Mouse (Mus musculus): ENCODE data around the gene Ifih1. TPM values are rescaled to one million over a fixed set of nuclear protein-coding genes. Genes with fewer than 3 reads are reported as not detected.
A peak's percentile ranks its signal among the peaks of the same experiment; 100 is the strongest.

Gene Ifih1
- total RNA-seq, 4 experiments from 2014 or later: 2.3 to 5.9 (median 4.0) TPM

DNA sequence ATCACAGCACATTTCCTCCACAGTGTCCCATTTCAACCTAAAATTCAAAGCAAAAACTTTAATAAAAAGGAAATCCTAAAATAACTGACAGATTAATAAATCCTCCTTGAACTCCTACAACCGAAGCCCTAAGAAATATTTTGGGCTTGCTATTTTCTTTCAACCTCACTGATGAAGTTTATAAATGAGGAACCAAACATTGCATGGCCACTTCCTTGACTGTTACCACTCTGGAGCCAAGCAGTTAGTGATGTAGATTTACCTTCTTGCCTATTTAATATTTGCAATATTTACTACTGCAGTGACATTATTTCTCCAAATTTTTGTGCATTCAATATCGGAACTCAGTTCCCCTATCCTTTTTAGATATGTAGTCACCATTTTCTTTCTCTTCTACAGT is 6.2 kb downstream of the Ifih1 start:
- DNase-seq (ENCODE audit: low spot score in 2 of 2): no peak

GRCm38 (mm10) chr2:62630446-62630845 is 15.6 kb downstream of the Ifih1 start:
- no peak for DNase-seq (ENCODE audit: low spot score in 2 of 2)

DNA sequence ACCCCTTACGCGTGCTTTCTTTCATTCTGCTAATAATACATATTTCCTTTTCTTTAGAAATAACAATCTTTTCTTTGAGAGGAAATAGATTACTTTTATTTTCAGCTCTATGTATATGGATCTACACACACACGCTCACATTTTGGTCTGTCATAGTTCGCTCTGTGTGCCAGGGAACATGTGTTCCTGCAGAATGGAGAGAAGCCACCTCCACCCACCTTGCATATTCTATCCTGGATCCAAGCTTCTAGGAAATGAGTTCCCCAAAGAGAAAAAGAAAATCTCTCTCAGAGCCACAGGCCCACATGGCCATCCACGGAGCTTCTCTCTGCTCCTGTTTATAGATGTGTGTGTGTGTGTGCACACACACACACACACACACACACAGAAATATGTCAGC is 17.7 kb downstream of the Ifih1 start:
- DNase-seq (ENCODE audit: low spot score in 2 of 2): peak; percentile 64 to 67

- no peak for DNase-seq (ENCODE audit: low spot score in 2 of 2)
These were observed 18.3 kb downstream of the Ifih1 start for GRCm38 (mm10) chr2:62627728-62628127.

DNA sequence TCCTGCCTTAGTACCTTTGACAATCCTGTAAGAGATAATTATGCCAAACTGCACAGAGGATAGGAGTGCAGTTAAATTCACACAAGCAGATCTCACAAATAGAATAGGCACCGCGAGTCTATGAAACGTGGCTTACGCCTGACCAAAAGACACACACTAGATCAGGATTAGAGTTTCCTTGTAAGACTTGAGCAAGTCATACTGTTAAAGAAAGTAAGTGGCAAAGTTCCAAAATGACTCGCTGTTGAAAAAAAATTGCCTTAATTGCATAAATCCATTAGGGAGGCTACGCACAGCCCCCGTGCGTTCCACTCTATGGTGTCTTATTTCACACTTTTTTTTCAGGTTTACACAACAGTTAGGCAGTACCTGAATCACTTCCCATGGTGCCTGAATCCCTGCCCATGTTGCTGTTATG is 23.0 kb downstream of the Ifih1 start:
- DNase-seq (ENCODE audit: low spot score in 2 of 2): no peak

- DNase-seq (ENCODE audit: low spot score in 2 of 2): no peak
These were observed 26.4 kb downstream of the Ifih1 start for GRCm38 (mm10) chr2:62619679-62620078.

GRCm38 (mm10) chr2:62618934-62619341 is 27.1 kb downstream of the Ifih1 start:
- DNase-seq (ENCODE audit: low spot score in 2 of 2): no peak

- DNase-seq (ENCODE audit: low spot score in 2 of 2): no peak
These were observed 32.9 kb downstream of the Ifih1 start for GRCm38 (mm10) chr2:62613133-62613532.

GRCm38 (mm10) chr2:62606205-62606604 is 39.9 kb downstream of the Ifih1 start:
- no peak for DNase-seq (ENCODE audit: low spot score in 2 of 2)

GRCm38 (mm10) chr2:62603530-62603929 is 42.5 kb downstream of the Ifih1 start:
- DNase-seq (ENCODE audit: low spot score in 2 of 2): no peak

- no peak for DNase-seq (ENCODE audit: low spot score in 2 of 2)
These were observed 49.5 kb downstream of the Ifih1 start for GRCm38 (mm10) chr2:62596586-62596985.

GRCm38 (mm10) chr2:62594491-62594890 is 51.6 kb downstream of the Ifih1 start:
- no peak for DNase-seq (ENCODE audit: low spot score in 2 of 2)

DNA sequence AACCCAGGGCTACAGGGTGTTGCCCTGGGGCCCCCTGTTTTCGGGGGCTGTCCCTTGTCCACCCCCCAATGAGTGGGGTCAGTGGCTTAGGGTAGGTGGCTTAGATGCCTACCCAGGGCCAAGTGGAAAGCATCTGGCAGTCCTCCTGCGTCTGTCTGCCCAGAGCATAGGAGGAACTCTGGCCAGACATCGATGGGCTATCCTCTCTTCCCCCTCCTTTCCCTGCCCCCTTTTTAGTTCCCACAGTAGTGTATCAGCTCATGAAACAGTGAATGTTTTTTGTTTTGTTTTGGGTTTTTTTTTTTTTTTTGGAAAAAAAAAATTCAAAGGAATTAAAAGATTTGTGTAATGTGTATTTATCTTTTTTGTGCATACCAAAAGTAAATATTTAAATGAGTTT is 54.5 kb downstream of the Ifih1 start:
- DNase-seq (ENCODE audit: low spot score in 2 of 2): no peak

- DNase-seq (ENCODE audit: low spot score in 2 of 2): no peak
These were observed 56.7 kb downstream of the Ifih1 start for GRCm38 (mm10) chr2:62589333-62589732.

DNA sequence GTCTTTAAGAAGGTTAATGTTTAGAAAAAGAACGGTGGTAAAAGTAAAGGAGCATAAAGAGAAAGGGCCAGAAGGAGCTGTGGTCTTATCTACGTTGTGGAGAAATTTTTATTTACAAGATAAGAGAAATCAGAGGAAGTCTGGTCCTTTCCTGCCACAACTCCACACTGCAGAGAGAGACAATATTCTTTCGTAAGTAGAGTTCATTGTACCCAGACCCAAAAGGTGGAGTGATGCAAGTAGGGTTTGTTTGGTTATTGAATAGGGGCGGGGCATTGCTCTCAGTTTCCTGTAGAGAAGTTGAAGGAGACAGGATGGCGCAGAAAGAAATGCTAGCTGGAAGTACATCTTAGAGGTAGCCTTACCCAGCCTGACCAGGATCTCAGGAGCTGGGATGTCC is 60.3 kb downstream of the Ifih1 start:
- no peak for DNase-seq (ENCODE audit: low spot score in 2 of 2)

DNA sequence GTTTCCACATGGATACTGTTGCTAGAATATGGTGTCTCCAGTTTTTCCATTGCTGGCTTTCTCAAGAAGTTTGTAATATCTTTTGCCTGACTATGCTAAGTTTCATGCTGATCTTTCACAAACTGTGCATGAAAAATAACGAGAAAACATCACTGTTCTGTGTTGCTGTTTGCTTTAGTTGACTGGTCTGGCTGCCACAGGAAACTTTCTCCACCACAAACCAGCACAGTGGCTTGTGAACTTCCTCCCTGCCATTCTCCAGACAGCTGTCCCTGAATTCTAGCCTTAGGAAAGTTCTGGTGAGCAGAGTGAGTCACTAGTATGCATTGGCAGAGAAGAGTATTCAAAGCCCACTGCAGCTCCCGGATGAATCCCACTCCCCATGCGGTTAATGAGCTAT is 71.1 kb downstream of the Ifih1 start:
- no peak for DNase-seq (ENCODE audit: low spot score in 2 of 2)

- DNase-seq (ENCODE audit: low spot score in 2 of 2): peak in 1 of 2 experiments; percentile 13
These were observed 71.8 kb downstream of the Ifih1 start for GRCm38 (mm10) chr2:62574250-62574649.

DNA sequence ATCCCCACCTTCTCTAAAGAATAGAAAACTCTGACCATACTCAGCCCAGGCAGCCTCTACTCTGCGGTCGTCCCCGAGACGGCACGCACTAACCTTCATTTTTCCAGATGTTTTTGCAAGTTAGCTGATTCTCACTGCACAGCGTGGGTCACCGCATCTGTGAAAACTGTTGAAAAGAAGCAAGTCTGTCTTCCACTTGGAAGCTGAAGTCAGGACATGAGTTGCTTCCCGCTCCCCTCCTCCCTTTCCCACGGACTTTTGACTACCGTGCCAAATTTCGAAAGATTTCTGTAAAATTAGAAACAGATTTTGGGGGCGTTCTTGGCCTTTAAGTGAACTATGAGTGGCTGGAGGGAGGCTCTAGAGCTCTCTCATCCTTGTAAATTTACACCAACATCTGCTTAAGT is 72.3 kb downstream of the Ifih1 start, which contains the start of gene Fap:
TSS of gene Fap (minus strand) at position 323 of the 407 bp plus-strand sequence.
- no peak for DNase-seq (ENCODE audit: low spot score in 2 of 2)

- no peak for DNase-seq (ENCODE audit: low spot score in 2 of 2)
These were observed 72.8 kb downstream of the Ifih1 start for GRCm38 (mm10) chr2:62573099-62573752.

DNA sequence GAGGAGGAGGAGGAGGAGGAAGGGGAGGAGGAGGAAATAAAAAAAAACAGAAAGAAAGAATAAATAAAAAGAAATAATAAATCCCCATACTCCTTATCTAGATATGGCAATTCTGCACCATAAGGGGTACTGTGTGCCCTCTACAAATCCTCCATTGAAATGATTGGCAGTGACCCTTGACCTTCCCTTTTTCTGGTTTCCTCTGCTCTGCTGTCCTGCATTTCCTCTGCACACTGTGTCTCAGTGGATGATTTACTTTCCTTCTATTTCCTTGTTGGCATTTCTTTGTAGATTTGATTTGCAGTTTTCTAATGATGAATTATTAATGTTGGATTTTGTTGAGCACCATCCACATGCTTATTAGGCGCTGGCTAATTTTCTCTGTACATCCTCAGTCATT is 81.4 kb downstream of the Ifih1 start:
- no peak for DNase-seq (ENCODE audit: low spot score in 2 of 2)

DNA sequence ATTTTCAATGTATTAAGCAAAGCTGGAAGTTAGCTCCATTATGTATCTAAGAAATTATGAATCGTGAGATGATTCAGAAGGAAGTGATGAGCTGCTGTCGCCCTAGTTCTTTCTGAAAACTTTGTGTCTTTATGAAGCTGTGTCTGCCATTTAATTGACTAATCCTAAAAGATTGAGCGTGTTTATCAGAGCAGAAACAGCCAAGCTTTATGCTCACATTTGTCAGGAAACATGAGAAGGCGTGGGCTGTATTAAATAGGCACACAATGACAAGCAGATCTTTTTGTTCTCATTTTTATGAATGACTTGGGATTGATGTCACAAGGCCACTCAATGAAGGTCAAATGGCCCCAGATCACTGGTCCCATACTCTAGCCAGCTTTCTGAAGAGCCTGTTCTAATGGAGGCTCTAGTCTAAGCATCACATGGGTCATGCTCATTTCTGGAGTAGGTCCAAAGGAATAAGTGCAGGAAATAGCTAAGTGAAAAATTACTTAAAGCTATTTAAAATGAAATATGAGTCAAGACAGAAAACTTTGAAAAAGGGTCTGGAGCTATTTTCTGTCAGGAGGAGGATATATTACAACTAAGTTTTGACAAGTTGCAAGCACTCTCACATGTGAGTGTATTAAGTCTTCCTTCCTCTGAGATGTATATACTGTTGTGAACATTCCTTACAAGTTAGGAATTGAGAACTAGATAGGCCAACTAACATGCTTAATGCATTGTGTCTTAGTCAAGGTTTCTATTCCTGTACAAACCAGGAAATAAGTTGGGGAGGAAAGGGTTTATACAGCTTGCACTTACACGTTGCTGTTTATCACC is 83.2 kb downstream of the Ifih1 start:
- DNase-seq (ENCODE audit: low spot score in 2 of 2): no peak

- no peak for DNase-seq (ENCODE audit: low spot score in 2 of 2)
These were observed 88.6 kb downstream of the Ifih1 start for GRCm38 (mm10) chr2:62557417-62557816.

- no peak for DNase-seq (ENCODE audit: low spot score in 2 of 2)
These were observed 89.7 kb downstream of the Ifih1 start for GRCm38 (mm10) chr2:62556349-62556748.
